Mouse (Mus musculus) heart, embryonic 12.5 days (tissue): Measurements from ENCODE around the gene Crlf3. TPM values are rescaled to one million over a fixed set of nuclear protein-coding genes. Genes with fewer than 3 reads are reported as not detected.
"Not testable (repeated sequence)": the region's sequence is repeated elsewhere in the genome, so short reads cannot be mapped to it uniquely, and the experiment has no call there.

Experiments
- ATAC-seq: fragments of 200-750 bp; cut with Nextera tagmentation; 2 replicates; pipeline ENCODE4 v1.8.0; 2017; ENCODE audit warnings: moderate TSS enrichment, moderate library complexity; ENCODE audit not compliant: insufficient number of reproducible peaks, low FRiP score
- H3K27ac ChIP-seq: fragments of 300-500 bp; sonication (generic); 2 replicates; pipeline ENCODE4 v1.5.1; 2016; ENCODE audit warnings: mild to moderate bottlenecking, moderate library complexity; ENCODE audit not compliant: poor library complexity, severe bottlenecking
- H3K27me3 ChIP-seq: fragments of 300-500 bp; sonication (generic); replicated peaks from 2 replicates; pipeline ENCODE4 v1.6.1; 2016; ENCODE audit warnings: mild to moderate bottlenecking, moderate library complexity
- H3K36me3 ChIP-seq: fragments of 300-500 bp; sonication (generic); 2 replicates; pipeline ENCODE4 v1.6.1; 2016; ENCODE audit warnings: mild to moderate bottlenecking, moderate library complexity
- H3K4me1 ChIP-seq: fragments of 300-500 bp; sonication (generic); replicated peaks from 2 replicates; pipeline ENCODE4 v1.6.1; 2016; ENCODE audit warnings: mild to moderate bottlenecking
- H3K4me2 ChIP-seq: fragments of 300-500 bp; sonication (generic); 2 replicates; pipeline ENCODE4 v1.6.1; 2016; ENCODE audit warnings: mild to moderate bottlenecking, moderate library complexity
- H3K4me3 ChIP-seq: fragments of 300-500 bp; sonication (generic); 2 replicates; pipeline ENCODE4 v1.5.1; 2016; ENCODE audit warnings: mild to moderate bottlenecking
- H3K9ac ChIP-seq: fragments of 300-500 bp; sonication (generic); 2 replicates; pipeline ENCODE4 v1.6.1; 2016; ENCODE audit warnings: mild to moderate bottlenecking, moderate library complexity
- H3K9me3 ChIP-seq: fragments of 300-500 bp; sonication (generic); replicated peaks from 2 replicates; pipeline ENCODE4 v1.6.1; 2016; ENCODE audit warnings: mild to moderate bottlenecking, moderate library complexity
- WGBS: fragments of 180-500 bp; shearing (Covaris S2); methylation state at CpG from one replicate; pipeline ENCODE4 v1.1.7; 2016; 5-methylcytosine and 5-hydroxymethylcytosine counted together
- polyA plus RNA-seq: library from polyadenylated mRNA; unstranded; fragments of >200 nt; fragmentation: Nextera tagmentation; extraction: Ambion mirVana; gene quantifications from 2 replicates; pipeline ENCODE4 v1.2.1, GENCODE M21; 2016

Gene Crlf3
- polyA plus RNA-seq, 1 experiment from 2014 or later, result 43.5 TPM

DNA sequence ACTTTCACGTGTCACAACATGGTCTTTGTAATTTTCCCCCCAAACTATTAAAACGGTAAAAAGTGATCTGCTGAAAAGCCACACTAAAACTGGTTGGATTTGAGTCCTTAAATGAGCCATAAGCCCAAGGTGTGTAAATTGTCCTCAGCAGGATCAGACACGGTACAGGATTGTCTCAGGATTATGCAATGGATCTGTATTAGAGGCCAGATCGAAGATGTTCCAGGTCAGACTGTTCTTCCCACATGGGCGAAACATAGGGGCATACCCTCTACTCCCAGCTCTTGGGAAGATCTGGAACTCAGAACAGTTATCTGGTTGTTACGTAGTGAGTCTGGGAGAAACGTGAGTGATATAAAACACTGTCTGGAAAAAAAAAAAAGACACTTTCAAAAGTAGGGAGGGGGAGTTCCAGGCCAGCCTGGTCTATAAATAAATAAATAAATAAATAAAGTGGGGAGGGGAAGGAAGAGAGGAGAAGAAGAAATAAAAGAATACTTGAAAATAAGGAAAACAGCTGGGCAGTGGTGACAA is 1.1 kb upstream of the Crlf3 start:
- Histone ChIP-seq H3K27ac (peak overlapping the region; percentile 99), H3K27me3 (no peaks in the 10 kb centered on the region), H3K4me3 (no peak overlapping the region), H3K4me1 (peaks cover 26% of the 10 kb centered on the region), H3K9ac (no peak overlapping the region; the same call in 1 of the 2 replicates), H3K9me3 (no peaks in the 10 kb centered on the region), H3K4me2 (peak overlapping the region; percentile 70), H3K36me3 (no peaks in the 10 kb centered on the region; the same call in 1 of the 2 replicates)
- ATAC-seq, result no peak
- 63% methylated on average over 7 of the region's 7 CpGs for WGBS

DNA sequence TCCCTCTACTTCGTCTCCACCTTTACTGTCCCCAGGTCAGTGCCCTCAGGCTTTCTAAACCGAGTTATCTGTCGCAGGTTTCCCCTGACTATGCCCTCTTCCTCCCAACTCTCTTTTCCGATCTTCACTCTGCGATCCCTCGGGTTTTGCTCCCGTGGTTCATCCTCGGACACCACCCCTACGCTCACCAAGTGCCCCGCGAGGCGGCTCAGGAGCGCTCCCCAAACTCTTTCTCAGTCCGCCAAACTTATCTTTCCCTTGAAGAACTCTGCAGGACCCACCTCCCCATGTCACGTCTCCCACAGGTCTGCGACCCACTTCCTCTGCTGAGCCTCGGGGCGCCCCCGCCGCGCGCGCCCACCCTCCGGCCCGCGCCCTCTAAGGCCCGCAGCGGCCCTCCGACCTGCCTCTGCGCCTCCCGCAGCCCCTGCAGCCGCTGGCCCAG is 388 bp downstream of the Crlf3 start:
- no peaks in the 10 kb centered on the region for H3K9me3 ChIP-seq
- H3K9ac ChIP-seq, result peak overlapping the region; percentile 98
- H3K36me3 ChIP-seq, result no peaks in the 10 kb centered on the region; the same call in 1 of the 2 replicates
- H3K27me3 ChIP-seq, result no peaks in the 10 kb centered on the region
- WGBS, result under 1% methylated on average over 31 of the region's 32 CpGs
- peak; percentile 48 for ATAC-seq
- peaks cover 22% of the 10 kb centered on the region for H3K4me1 ChIP-seq
- peak overlapping the region; percentile 99 for H3K27ac ChIP-seq
- H3K4me2 ChIP-seq, result peak overlapping the region; percentile 70
- peak overlapping the region; percentile 93 for H3K4me3 ChIP-seq

DNA sequence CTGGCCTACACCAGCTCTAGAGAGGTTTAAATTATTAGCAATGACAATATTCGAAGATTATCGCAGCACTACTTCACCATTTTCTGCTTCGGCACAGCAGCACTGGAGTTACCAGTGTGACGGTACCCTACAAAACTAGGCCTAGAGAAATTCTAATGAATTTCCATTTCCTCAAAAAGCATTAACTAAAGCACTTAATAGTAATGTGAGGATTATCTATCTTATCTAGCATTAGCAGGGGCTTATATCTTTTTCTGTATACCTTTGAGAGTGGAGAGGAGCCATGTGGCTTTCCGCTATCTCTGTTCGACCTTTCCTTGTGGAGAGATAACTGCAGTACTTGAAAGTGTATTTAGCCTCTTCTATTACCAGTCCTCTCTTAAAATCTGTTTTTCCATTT is 1.0 kb downstream of the Crlf3 start:
- Histone ChIP-seq H3K4me2 (peak overlapping the region; percentile 70), H3K27me3 (no peaks in the 10 kb centered on the region), H3K9me3 (no peaks in the 10 kb centered on the region), H3K9ac (peak overlapping the region; percentile 98), H3K4me1 (peaks cover 19% of the 10 kb centered on the region), H3K27ac (peak overlapping the region; percentile 99; the same call in 1 of the 2 replicates), H3K36me3 (no peaks in the 10 kb centered on the region; the same call in 1 of the 2 replicates), H3K4me3 (peak overlapping the region; percentile 93)
- no peak for ATAC-seq
- 27% methylated on average over 6 of the region's 6 CpGs for WGBS

DNA sequence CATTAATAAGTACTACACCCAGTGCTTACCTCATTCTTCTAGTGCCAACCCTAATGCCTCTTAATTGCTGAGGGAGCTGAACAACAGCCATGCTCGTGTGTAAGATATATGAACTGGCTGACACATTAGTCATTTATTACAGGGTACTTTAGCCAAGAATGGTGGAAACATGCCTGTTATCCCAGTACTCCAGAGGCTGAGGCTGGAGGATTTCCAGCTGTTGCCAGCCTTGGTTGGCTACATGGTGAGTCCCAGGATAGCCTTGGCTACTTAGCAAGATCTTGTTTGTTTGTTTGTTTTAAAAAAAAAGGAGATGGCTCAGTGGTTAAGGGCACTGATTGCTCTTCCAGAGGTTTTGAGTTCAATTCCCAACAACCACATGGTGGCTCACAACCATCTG is 2.0 kb downstream of the Crlf3 start:
- Histone ChIP-seq H3K9ac (peak overlapping the region; percentile 8; the same call in 1 of the 2 replicates), H3K27me3 (no peaks in the 10 kb centered on the region), H3K4me3 (0 out of 2 replicates have a peak overlapping the region, but pooled peaks have one; percentile 10), H3K27ac (no peak overlapping the region), H3K36me3 (no peaks in the 10 kb centered on the region; the same call in 1 of the 2 replicates), H3K4me2 (peak overlapping the region; percentile 25; the same call in 1 of the 2 replicates), H3K4me1 (peaks cover 19% of the 10 kb centered on the region), H3K9me3 (no peaks in the 10 kb centered on the region)
- 53% methylated on average over 1 of the region's 1 CpGs for WGBS
- ATAC-seq, result no peak

DNA sequence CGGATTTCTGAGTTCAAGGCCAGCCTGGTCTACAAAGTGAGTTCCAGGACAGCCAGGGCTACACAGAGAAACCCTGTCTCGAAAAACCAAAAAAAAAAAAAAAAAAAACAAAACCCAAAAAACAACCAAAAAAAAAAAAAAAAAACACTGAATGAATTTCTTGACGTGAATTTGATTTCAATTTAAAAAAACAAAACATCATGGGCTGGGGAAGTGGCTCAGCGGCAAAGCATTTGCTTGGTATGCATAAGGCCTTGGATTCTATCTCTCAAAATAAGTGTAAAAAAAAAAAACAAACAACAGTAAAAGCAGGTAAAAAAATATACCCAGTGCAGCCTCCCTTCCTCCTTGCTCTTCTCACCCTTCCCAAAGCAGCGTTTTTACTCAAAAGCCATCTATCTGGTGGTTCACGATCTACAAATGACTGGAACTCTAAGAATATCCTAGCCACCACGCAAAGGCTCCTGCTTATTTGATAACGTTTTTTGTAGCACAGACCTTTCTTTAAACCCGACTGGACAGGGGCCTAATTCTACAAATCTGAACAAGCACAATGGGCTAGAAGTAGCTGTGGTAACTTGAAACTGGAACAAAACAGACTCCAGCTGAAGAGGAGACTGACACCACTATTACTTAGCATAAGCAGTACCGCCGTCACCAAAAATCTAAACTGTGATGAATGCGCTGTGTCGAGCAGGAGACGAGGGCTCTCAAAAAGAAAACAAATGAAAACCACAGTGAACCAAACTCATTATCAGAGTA is 2.8 kb downstream of the Crlf3 start:
- Histone ChIP-seq H3K27ac (no peak overlapping the region), H3K36me3 (no peaks in the 10 kb centered on the region; the same call in 1 of the 2 replicates), H3K4me1 (peaks cover 19% of the 10 kb centered on the region), H3K4me3 (no peak overlapping the region), H3K27me3 (no peaks in the 10 kb centered on the region), H3K9me3 (no peaks in the 10 kb centered on the region), H3K9ac (no peak overlapping the region), H3K4me2 (no peak overlapping the region)
- WGBS, result 67% methylated on average over 14 of the region's 14 CpGs
- ATAC-seq, result no peak

DNA sequence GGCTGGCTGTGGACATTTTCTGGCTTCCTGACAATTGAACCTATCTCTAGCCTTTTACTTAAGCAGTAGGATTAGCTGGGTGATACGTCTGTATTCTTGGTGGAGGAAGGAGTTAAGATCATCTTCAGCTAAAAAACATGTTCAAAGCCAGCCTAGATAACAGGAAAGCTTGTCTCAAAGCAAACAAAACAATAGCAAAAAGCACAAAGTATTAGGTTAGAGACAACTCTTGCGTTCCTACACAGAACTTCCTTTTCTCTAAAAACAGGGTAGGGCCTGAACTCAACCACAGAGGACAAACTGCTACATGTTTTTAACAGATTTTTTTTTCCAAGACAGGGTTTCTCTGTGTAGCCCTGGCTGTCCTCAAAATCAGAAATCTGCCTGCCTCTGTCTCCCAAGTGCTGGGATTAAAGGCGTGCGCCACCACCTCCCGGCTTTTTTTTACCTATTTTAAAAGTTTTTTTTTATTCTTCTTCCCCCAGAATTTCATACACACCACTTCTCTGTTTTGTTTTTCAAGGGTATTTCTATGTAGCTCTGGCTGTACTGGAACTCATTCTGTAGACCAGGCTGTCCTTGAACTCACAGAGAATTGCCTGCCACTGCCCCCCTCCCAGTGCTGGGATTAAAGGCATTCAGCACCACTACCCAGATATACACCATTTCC is 5.0 kb downstream of the Crlf3 start:
- H3K27me3 ChIP-seq, result no peaks in the 10 kb centered on the region
- no peak overlapping the region for H3K4me2 ChIP-seq
- no peak overlapping the region for H3K27ac ChIP-seq
- H3K9ac ChIP-seq, result no peak overlapping the region
- WGBS, result 86% methylated on average over 5 of the region's 5 CpGs
- ATAC-seq, result no peak
- no peaks in the 10 kb centered on the region for H3K9me3 ChIP-seq
- H3K4me3 ChIP-seq, result no peak overlapping the region
- H3K4me1 ChIP-seq, result peaks cover 13% of the 10 kb centered on the region; the same call in 1 of the 2 replicates
- H3K36me3 ChIP-seq, result peaks cover 4% of the 10 kb centered on the region; the same call in 1 of the 2 replicates

DNA sequence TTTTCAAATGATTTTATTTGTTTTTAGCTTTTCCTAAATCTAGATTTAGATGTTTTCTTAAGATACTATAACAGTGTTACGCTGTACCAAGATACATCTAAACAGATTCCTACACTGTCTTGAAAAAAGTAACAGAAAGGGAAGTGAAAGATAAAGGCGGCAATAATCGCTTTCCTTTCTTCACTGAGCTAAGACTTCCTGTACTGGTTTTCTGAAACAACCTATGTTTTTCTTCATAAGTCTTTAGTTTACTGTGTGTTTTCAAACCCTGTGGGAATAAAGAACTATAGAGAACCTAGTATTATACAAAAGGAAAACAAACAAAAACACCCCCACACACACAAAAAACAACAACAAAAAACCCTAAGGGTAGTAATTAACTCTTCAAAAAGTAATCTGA is 8.4 kb downstream of the Crlf3 start:
- H3K4me1 ChIP-seq, result peaks cover 3% of the 10 kb centered on the region; the same call in 1 of the 2 replicates
- 65% methylated on average over 3 of the region's 3 CpGs for WGBS
- ATAC-seq, result no peak

GRCm38 (mm10) chr11:80071039-80071438 is 9.8 kb downstream of the Crlf3 start:
- Histone ChIP-seq H3K4me3 (no peak overlapping the region), H3K9ac (no peak overlapping the region), H3K27me3 (no peaks in the 10 kb centered on the region), H3K36me3 (peaks cover 4% of the 10 kb centered on the region; the same call in 1 of the 2 replicates), H3K4me1 (peaks cover 3% of the 10 kb centered on the region; the same call in 1 of the 2 replicates), H3K9me3 (no peaks in the 10 kb centered on the region), H3K4me2 (no peak overlapping the region), H3K27ac (no peak overlapping the region)
- WGBS, result 92% methylated on average over 2 of the region's 2 CpGs
- no peak for ATAC-seq

More for the DNA sequence above, 8.4 kb downstream of the Crlf3 start:
- no peak overlapping the region for H3K4me2 ChIP-seq
- H3K9ac ChIP-seq, result no peak overlapping the region
- H3K27ac ChIP-seq, result no peak overlapping the region
- H3K36me3 ChIP-seq, result peaks cover 4% of the 10 kb centered on the region; the same call in 1 of the 2 replicates
- no peaks in the 10 kb centered on the region for H3K27me3 ChIP-seq
- no peak overlapping the region for H3K4me3 ChIP-seq
- no peaks in the 10 kb centered on the region for H3K9me3 ChIP-seq

GRCm38 (mm10) chr11:80069815-80070214 is 11.0 kb downstream of the Crlf3 start:
- Histone ChIP-seq H3K36me3 (peaks cover 4% of the 10 kb centered on the region; the same call in 1 of the 2 replicates), H3K4me1 (peaks cover 3% of the 10 kb centered on the region; the same call in 1 of the 2 replicates), H3K27ac (no peak overlapping the region), H3K4me2 (no peak overlapping the region), H3K9me3 (no peaks in the 10 kb centered on the region), H3K9ac (no peak overlapping the region), H3K27me3 (no peaks in the 10 kb centered on the region), H3K4me3 (no peak overlapping the region)
- WGBS, result 91% methylated on average over 3 of the region's 3 CpGs
- ATAC-seq, result no peak

DNA sequence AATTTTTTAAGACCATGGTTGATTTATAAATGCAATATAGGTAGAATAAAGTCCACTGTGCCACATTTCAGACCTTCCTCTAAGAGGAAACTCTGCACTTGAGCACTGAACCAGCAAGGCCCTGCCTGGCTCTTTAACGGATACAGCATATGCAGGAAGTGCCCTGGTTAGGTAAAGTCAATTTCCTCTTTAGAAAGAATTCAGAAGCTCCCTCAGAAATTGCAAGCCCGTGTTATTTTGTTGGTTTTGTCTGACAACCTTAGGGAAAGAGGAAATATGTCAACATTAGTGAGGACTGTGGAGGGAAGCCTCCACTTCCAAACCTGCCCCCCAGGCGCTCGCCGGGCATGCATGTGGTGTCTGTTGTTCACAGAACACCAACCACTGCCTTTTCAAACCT is 13.2 kb downstream of the Crlf3 start:
- peaks cover 14% of the 10 kb centered on the region for H3K36me3 ChIP-seq
- H3K27me3 ChIP-seq, result no peaks in the 10 kb centered on the region
- no peak overlapping the region for H3K27ac ChIP-seq
- no peak for ATAC-seq
- H3K4me1 ChIP-seq, result peaks cover 3% of the 10 kb centered on the region; the same call in 1 of the 2 replicates
- no peak overlapping the region for H3K9ac ChIP-seq
- no peak overlapping the region for H3K4me2 ChIP-seq
- H3K9me3 ChIP-seq, result no peaks in the 10 kb centered on the region
- H3K4me3 ChIP-seq, result no peak overlapping the region
- 76% methylated on average over 5 of the region's 5 CpGs for WGBS

DNA sequence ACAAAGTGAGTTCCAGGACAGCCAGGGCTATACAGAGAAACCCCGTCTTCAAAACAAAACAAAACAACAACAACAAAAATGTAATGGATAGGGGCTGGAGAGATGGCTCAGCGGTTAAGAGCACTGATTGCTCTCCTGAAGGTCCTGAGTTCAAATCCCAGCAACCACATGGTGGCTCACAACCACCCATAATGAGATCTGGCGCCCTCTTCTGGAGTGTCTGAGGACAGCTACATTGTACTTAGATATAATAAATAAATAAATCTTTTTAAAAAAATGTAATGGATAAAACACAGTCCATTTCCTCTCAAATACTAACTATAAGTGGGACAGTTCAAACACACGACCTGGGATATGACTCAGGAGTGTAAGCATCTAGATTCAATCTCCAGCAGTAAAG is 14.4 kb downstream of the Crlf3 start:
- not testable (repeated sequence) for H3K27ac ChIP-seq, H3K4me2 ChIP-seq, H3K9me3 ChIP-seq, H3K4me1 ChIP-seq, ATAC-seq, H3K4me3 ChIP-seq, H3K27me3 ChIP-seq, H3K9ac ChIP-seq
- H3K36me3 ChIP-seq, result peaks cover 24% of the 10 kb centered on the region
- 83% methylated on average over 4 of the region's 4 CpGs for WGBS
